Mouse (Mus musculus): ENCODE results near the gene Zfp282. TPM values are rescaled to one million over a fixed set of nuclear protein-coding genes. Genes with fewer than 3 reads are reported as not detected.

Zfp282 gene
- polyA plus RNA-seq, 2 experiments: 2.1 to 2.4 TPM

DNA sequence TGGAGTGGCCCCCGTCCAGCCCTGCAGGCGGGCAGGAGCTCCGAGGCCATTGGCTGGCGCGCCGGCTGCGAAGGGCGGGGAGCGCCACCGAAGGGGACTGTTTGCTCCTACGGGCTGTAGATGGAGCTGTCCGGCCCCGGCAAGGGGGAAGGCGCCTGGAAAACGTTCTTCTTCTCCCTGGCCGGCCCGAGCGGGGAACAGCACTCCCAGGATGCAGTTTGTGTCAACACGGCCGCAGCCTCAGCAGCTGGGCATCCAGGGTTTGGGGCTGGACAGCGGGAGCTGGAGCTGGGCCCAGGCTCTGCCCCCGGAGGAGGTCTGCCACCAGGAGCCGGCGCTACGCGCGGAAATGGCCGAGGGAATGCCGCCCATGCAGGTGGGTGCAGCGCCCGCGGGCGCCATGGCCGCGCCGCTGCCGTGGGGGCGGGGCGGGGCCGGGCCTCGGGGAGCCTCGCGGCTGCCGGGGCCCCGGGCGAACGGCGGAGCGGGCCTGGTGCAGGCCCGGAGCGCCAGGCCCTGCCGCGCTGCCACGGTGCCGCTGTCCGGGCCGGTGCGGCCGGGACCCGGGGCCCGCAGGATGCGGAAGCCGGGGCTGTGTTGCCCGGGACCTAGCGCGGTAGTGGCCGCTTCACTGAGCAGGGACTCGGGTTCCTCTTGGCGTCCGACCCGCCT lies 593 bp downstream of the Zfp282 start:
- no peaks in the 10 kb centered on the region for H3K27me3 ChIP-seq (ENCODE audit: control insufficient read depth, insufficient read depth, low read length)
- peaks cover 7% of the 10 kb centered on the region for H3K36me3 ChIP-seq (replicated peaks; ENCODE audit: control insufficient read depth, insufficient read depth, low read depth)
- H3K9me3 ChIP-seq (ENCODE audit: control insufficient read depth, low read length): no peaks in the 10 kb centered on the region
- H3K4me1 ChIP-seq (replicated peaks; ENCODE audit: control insufficient read depth in 2 of 2, insufficient read depth in 2 of 2, low read length in 1 of 2): peaks cover 6 to 14% of the 10 kb centered on the region in 2 experiments
- WGBS (ENCODE audit: insufficient replicate concordance): under 1% methylated on average over 65 of the region's 71 CpGs
- no peak for TF ChIP-seq EP300 (IDR thresholded peaks at IDR 0.05; ENCODE audit: low read depth)
- peak; percentile 82 for TF ChIP-seq CTCF (IDR thresholded peaks at IDR 0.05; ENCODE audit: low read depth)
- DNase-seq (ENCODE audit: low read depth in 3 of 3, low spot score in 3 of 3) (peak; percentile 67 to 72 (median 69)), ATAC-seq (ENCODE audit: insufficient read depth) (peak; percentile 93)
- peak overlapping the region; percentile 82 to 93 for H3K4me3 ChIP-seq (ENCODE audit: insufficient read depth in 1 of 2, low read depth in 2 of 2, low read length in 2 of 2)
- peak overlapping the region; percentile 61 for H3K27ac ChIP-seq
- peak overlapping the region; percentile 76 for H3K4me2 ChIP-seq (ENCODE audit: low read depth)
- peak overlapping the region; percentile 84 for H3K9ac ChIP-seq (replicated peaks)

DNA sequence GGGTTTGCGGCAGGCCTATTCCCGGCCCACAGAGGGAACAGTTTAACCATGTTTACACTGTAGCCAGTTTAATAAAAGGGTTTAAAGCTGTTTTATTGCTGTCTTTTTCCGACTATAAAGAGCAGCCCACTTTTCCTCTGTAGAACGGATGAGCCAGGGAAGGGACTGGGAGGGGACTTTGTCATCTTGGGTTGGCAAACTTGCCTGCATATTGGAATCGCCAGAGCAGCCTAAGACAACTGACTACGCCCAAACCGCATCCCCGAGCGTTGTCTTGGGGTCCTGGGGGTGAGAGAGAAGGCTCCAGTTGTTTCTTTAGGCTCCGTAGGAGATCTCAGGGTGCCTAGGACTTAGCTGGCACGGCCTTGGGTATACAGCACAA lies 1.1 kb downstream of the Zfp282 start:
- ATAC-seq (ENCODE audit: insufficient read depth) (no peak), DNase-seq (ENCODE audit: low read depth in 3 of 3, low spot score in 3 of 3) (peak in 1 of 3 experiments; percentile 9)
- H3K27me3 ChIP-seq (ENCODE audit: control insufficient read depth, insufficient read depth, low read length): no peaks in the 10 kb centered on the region
- H3K36me3 ChIP-seq (replicated peaks; ENCODE audit: control insufficient read depth, insufficient read depth, low read depth): peaks cover 7% of the 10 kb centered on the region
- peak overlapping the region; percentile 76 for H3K4me2 ChIP-seq (ENCODE audit: low read depth)
- H3K9me3 ChIP-seq (ENCODE audit: control insufficient read depth, low read length): no peaks in the 10 kb centered on the region
- no peak for TF ChIP-seq CTCF (IDR thresholded peaks at IDR 0.05; ENCODE audit: low read depth)
- TF ChIP-seq EP300 (IDR thresholded peaks at IDR 0.05; ENCODE audit: low read depth): no peak
- H3K9ac ChIP-seq (replicated peaks): peak overlapping the region; percentile 84
- WGBS (ENCODE audit: insufficient replicate concordance): under 1% methylated on average over 11 of the region's 11 CpGs
- H3K4me3 ChIP-seq (ENCODE audit: insufficient read depth in 1 of 2, low read depth in 2 of 2, low read length in 2 of 2): peak overlapping the region; percentile 82 to 93
- H3K4me1 ChIP-seq (replicated peaks; ENCODE audit: control insufficient read depth in 2 of 2, insufficient read depth in 2 of 2, low read length in 1 of 2): peaks cover 6 to 14% of the 10 kb centered on the region in 2 experiments
- H3K27ac ChIP-seq: peak overlapping the region; percentile 61

DNA sequence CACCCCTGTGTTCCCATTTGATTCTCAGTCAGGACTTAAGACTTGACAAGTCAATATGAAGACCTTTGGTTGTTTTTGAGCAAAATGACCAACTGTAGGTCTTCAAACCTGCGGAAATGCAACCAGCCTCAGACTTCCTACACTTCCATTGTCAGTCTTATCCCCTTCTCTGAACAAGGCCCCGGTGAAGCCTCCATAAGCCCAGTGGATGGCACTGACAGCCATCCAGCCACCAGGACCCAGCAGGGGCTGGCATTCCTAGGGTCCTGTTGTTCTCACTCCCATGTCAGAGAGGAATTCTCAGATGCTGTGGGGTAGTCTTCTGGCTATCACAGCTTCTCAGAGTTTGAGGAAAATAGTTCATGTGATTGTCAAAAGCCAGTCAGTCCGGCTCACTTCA lies 1.6 kb downstream of the Zfp282 start:
- Histone ChIP-seq H3K27ac (no peak overlapping the region), H3K27me3 (ENCODE audit: control insufficient read depth, insufficient read depth, low read length) (no peaks in the 10 kb centered on the region), H3K9ac (replicated peaks) (peak overlapping the region; percentile 84), H3K9me3 (ENCODE audit: control insufficient read depth, low read length) (no peaks in the 10 kb centered on the region), H3K36me3 (replicated peaks; ENCODE audit: control insufficient read depth, insufficient read depth, low read depth) (peaks cover 9% of the 10 kb centered on the region), H3K4me2 (ENCODE audit: low read depth) (peak overlapping the region; percentile 76), H3K4me1 (replicated peaks; ENCODE audit: control insufficient read depth in 2 of 2, insufficient read depth in 2 of 2, low read length in 1 of 2) (peaks cover 6 to 14% of the 10 kb centered on the region in 2 experiments), H3K4me3 (ENCODE audit: insufficient read depth in 1 of 2, low read depth in 2 of 2, low read length in 2 of 2) (peak overlapping the region; percentile 82 to 93)
- TF ChIP-seq CTCF (IDR thresholded peaks at IDR 0.05; ENCODE audit: low read depth): no peak
- no peak for TF ChIP-seq EP300 (IDR thresholded peaks at IDR 0.05; ENCODE audit: low read depth)
- WGBS (ENCODE audit: insufficient replicate concordance): 54% methylated on average over 3 of the region's 3 CpGs
- ATAC-seq (ENCODE audit: insufficient read depth): no peak
- no peak for DNase-seq (ENCODE audit: low read depth in 3 of 3, low spot score in 3 of 3)

DNA sequence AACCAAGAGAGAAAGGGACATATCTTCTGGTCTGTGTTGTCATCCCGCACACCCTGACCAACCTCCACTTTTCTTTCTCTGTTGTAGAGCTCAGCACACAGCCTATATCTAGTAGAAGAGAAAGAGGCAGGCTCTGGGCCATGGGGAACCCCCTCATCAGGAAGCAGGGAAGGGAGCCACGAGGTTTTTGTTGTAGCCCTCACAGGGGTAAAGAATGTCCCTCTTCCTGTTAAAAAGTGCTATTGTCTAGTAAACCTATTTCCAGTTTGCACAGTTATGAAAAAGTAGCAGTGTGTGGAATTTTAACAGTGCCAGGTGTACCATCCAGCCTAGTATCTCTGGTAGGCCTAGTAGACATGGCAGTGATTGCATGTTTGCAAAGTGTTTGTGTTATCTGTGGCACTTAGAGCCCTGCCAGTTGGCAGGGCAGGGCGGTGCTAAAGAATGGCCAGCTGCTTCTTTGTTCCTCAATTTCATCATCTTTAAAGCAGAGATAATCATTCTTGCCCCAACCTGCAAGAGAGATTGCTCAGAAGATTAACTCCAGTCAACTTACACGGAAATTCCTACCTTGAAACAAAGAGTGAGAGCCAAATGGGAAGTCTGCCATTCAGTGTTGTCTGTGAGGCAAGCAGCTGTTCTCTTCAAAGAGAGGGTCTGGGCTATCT lies 2.2 kb downstream of the Zfp282 start:
- H3K27me3 ChIP-seq (ENCODE audit: control insufficient read depth, insufficient read depth, low read length): no peaks in the 10 kb centered on the region
- ATAC-seq (ENCODE audit: insufficient read depth) (no peak), DNase-seq (ENCODE audit: low read depth in 3 of 3, low spot score in 3 of 3) (no peak)
- WGBS (ENCODE audit: insufficient replicate concordance): 57% methylated on average over 4 of the region's 4 CpGs
- no peak overlapping the region for H3K27ac ChIP-seq
- TF ChIP-seq CTCF (IDR thresholded peaks at IDR 0.05; ENCODE audit: low read depth) (no peak), EP300 (IDR thresholded peaks at IDR 0.05; ENCODE audit: low read depth) (no peak)
- H3K4me2 ChIP-seq (ENCODE audit: low read depth): peak overlapping the region; percentile 76
- H3K9ac ChIP-seq (replicated peaks): no peak overlapping the region
- no peak overlapping the region for H3K4me3 ChIP-seq (ENCODE audit: insufficient read depth in 1 of 2, low read depth in 2 of 2, low read length in 2 of 2)
- H3K36me3 ChIP-seq (replicated peaks; ENCODE audit: control insufficient read depth, insufficient read depth, low read depth): peaks cover 10% of the 10 kb centered on the region
- peaks cover 6 to 14% of the 10 kb centered on the region in 2 experiments for H3K4me1 ChIP-seq (replicated peaks; ENCODE audit: control insufficient read depth in 2 of 2, insufficient read depth in 2 of 2, low read length in 1 of 2)
- H3K9me3 ChIP-seq (ENCODE audit: control insufficient read depth, low read length): no peaks in the 10 kb centered on the region

DNA sequence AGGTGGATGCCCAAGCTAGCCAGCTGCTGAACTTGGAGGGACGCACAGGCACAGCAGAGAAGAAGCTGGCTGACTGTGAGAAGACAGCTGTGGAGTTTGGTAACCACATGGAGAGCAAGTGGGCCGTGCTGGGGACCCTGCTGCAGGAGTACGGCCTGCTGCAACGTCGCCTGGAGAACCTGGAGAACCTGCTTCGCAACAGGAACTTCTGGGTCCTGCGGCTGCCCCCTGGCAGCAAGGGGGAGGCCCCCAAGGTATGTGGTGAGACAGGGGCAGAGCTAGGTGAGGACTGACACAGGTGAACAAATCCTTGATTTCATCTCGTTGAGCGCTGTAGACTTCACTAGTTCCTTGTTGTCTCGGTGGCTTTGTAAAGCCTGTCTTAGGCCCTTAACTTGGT lies 3.2 kb downstream of the Zfp282 start:
- H3K4me2 ChIP-seq (ENCODE audit: low read depth): no peak overlapping the region
- no peak for DNase-seq (ENCODE audit: low read depth in 3 of 3, low spot score in 3 of 3)
- H3K9me3 ChIP-seq (ENCODE audit: control insufficient read depth, low read length): no peaks in the 10 kb centered on the region
- H3K4me1 ChIP-seq (replicated peaks; ENCODE audit: control insufficient read depth in 2 of 2, insufficient read depth in 2 of 2, low read length in 1 of 2): peaks cover 6 to 14% of the 10 kb centered on the region in 2 experiments
- H3K27me3 ChIP-seq (ENCODE audit: control insufficient read depth, insufficient read depth, low read length): no peaks in the 10 kb centered on the region
- H3K9ac ChIP-seq (replicated peaks): no peak overlapping the region
- no peak for TF ChIP-seq EP300 (IDR thresholded peaks at IDR 0.05; ENCODE audit: low read depth)
- no peak for TF ChIP-seq CTCF (IDR thresholded peaks at IDR 0.05; ENCODE audit: low read depth)
- WGBS (ENCODE audit: insufficient replicate concordance): 89% methylated on average over 10 of the region's 10 CpGs
- H3K27ac ChIP-seq: no peak overlapping the region
- peaks cover 10% of the 10 kb centered on the region for H3K36me3 ChIP-seq (replicated peaks; ENCODE audit: control insufficient read depth, insufficient read depth, low read depth)
- no peak overlapping the region for H3K4me3 ChIP-seq (ENCODE audit: insufficient read depth in 1 of 2, low read depth in 2 of 2, low read length in 2 of 2)
- ATAC-seq (ENCODE audit: insufficient read depth): no peak
